Mouse (Mus musculus): ENCODE data around the gene Bicdl1.

DNA sequence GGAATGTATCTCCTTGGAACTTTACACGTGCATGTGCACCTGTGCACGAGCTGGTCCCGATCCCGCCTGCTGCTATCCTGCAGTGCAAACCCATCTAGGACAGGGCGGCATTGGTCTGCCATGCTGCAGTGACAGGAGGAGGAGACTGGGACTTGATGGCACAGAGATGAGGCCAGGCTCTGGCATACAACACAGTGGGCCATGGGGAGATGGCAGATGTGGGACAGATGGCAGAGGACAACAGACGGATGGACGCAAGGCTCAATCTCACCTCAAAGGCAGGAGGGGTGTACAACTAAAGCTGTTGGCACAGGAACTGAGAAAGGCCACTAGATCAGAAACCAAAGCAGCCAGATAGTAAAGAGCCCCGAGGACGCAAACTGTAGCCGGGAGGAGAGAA, 80.5 kb downstream of the Bicdl1 start:
- no peak for TF ChIP-seq POLR2A (IDR thresholded peaks at IDR 0.05; ENCODE audit: low read depth, low read length)
- TF ChIP-seq CTCF (conservative IDR thresholded peaks at IDR 0.05; ENCODE audit: insufficient read depth, insufficient read length, low read depth, low read length), result no peak

All from kidney, adult 2 months (tissue).